Mouse (Mus musculus): ENCODE results near the gene Uqcc3.
"Not testable (repeated sequence)": the region's sequence is repeated elsewhere in the genome, so short reads cannot be mapped to it uniquely, and the experiment has no call there.

Uqcc3 gene

DNA sequence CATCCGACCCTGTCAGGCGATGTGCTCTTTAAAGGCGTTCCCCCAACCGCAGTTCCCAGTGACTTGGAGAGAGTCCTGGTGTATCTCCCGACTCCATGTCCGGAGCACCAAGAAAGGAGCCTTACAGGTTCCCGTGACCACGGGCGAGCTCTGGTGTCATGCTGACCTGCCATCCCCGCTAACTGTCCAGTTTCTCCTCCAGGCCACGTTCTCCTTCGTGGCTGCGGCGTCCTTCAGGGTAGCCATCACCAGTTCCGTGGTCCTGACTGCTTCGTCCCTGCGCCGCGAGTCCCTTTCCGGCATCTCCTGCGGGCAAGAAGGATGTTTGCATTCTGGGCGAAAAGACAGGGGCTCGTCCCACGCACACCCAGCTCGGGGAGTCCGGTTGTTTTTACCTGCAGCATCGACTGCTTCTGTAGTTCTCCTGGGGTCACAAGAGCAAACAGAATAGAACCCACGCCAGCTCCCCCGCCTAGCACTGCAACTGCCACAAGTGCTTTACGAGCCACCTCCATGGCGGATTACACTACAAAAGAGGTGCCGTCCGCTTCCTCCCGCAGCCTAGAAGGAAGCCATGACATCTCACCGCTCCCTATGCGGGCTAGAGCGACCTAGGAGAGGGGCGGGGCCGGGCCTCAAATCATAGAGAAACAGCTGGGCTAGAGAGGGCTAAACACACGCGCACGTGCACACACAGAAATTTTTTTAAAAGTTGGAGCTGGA, at the start of gene Uqcc3:
Gene Uqcc3, minus strand, starts transcription at position 613 of the 723 bp plus-strand sequence.
- peak; percentile 88 for DNase-seq (ENCODE audit: low spot score)

DNA sequence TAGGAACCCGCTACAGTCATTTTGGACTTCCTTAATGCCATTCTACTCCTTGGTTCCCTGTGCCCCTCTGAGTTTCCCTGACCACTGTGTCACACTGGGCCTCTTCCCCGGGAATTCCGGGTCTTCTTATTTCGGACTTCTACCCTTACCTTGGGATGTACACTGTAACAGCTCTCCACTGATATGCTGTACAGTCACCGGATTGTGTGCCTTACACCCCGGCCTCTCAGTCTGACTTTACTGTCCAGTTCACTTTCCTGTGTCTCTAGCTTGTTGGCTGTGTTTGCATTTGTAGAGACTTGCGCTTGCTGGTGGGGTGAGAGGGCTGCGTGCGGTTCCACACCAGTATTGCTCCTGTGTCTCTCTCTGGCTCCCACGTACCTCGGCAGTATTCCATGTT, 49.4 kb upstream of the Uqcc3 start:
- no peak for DNase-seq (ENCODE audit: low spot score)

DNA sequence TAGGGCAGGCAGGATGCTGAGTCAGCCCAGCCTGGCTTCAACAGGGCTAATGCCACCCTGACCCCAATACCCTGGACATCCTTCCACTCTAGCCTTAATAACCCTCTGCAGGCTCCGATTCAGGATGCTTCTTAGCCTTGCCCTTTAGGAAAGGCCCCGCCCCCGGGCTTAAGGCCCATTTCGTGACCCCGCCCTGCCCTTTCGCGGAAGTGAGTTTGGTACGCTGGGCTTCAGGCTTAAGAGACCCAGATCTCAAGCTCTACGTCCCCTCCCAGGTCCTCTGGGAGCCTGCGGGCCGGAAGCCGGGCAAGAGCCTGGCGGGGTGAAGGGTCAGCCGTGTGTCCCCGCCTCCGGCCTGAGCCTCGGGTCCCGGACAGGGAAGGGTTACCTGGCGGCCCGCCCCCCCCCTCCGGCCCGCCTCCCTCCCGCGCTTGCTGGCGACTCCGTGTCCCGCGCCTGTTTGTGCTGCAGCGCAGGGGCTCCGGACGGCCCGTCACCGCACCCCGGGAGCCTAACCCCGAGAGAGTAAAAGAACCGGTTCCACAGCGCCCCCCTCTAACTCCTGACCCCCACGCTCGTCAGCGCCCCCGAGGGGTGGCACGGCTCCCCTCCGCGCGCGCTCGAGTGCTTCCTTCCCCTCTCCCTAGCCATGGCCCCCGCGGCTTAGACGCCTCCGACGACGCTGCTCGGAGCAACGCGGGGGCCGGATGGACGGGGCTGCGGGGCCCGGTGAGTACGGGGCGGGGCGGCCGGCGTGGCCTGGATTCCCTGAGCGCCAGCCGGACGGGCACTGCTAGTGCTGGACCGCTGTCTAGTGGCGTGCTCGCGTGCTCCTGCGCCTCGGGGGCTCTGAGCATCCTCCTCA, 48.7 kb upstream of the Uqcc3 start, which contains the start of the genes Rom1 and Eml3:
Gene Rom1, minus strand, starts transcription at position 133 of the 865 bp plus-strand sequence.
Gene Eml3, plus strand, starts transcription at position 329 of the 865 bp plus-strand sequence.
- peak; percentile 82 for DNase-seq (ENCODE audit: low spot score)

- no peak for DNase-seq (ENCODE audit: low spot score)
Measured at GRCm38 (mm10) chr19:8928689-8929223, 48.0 kb upstream of the Uqcc3 start.

DNA sequence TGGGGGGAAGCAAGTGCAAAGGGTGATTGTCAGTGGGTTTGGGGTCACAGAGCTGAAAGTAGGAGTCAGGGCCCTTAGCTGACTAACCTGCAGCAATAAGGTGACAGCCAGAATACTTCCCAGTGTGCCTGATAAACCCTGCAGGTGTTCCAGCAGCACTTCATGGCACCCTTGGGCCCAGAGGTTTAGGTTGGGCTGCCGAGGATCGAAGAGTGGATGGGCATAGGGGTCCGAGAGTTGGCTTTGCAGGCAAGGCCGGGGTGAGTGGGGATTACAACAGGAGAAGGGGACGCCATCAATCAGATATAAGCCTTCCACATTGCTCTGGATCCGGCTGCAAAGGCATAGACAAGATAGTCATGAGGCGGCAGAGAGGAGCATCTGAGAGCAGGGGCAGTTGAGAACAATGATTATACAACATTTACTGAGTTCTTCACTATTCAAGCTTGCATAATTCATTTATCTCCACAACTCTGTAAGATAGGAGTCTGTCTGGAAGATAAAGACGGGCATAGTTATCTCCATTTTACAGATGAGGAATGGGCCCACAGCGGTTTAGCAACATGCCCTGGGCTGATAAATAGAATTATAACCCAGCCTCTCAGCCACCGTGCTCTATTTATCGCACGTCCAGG, 47.3 kb upstream of the Uqcc3 start:
- DNase-seq (ENCODE audit: low spot score): no peak

DNA sequence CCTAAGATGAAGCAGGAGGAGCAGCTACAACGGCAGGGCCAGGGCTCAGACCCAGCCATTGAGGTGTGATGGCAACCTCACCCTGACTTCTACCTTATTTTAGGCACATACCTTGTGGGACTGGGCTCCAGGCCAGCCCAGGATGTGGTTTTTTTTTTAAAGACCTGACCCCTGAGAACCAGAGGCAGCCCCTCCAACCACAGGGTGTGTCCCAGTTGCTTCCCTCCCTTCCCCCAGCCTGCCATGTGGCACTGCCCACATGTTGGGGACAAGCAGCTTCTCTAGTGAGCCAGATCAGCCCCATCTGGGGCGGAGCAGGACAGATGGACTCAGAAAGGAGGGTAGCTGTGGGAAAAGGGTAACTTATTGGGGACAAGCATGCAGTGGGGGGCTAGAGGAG, 46.0 kb upstream of the Uqcc3 start:
- no peak for DNase-seq (ENCODE audit: low spot score)

DNA sequence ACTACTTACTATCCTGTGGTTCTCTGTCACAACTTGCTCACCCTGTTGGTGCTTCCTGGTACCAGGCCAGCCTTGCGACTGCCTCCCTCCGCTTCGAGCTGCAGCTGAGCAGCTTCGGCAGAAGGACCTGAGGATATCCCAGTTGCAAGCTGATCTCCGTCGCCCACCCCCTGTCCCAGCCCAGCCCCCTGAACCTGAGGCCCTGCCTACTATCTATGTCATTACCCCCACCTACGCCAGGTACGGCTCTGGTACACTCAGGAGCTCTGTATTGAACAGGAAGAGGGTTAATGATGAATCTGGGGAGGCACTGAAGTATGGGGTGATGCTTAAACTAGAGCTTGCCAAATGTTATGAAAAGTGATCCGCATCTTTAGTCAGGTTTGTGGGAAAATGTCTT, 41.0 kb upstream of the Uqcc3 start:
- DNase-seq (ENCODE audit: low spot score): no peak

DNA sequence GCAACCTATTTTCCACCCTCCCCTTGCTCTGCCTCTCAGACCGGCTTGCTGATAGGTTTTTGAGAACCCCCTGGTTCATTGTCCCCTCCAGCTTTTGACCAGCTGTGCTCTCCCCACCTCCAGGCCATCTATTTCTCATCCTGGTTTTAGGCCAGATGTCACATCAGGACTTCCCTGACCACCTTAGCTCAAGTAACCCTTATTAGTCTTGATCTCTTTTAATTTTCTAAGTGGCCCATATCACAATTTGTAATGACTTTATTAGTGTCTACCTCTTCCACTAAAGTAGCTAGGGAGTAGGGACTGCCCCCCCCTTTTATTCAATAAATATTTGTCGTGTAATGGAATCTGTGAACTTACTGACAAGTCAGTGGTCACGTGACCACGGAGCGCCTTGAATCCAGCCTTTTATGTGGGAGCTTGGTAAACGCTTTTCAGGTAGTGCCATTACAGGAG, 40.1 kb upstream of the Uqcc3 start:
- no peak for DNase-seq (ENCODE audit: low spot score)

- peak; percentile 93 for DNase-seq (ENCODE audit: low spot score)
Measured at GRCm38 (mm10) chr19:8920073-8920736, 39.5 kb upstream of the Uqcc3 start, which contains the start of gene B3gat3. TSS of gene B3gat3 (plus strand) at chr19:8920374.

GRCm38 (mm10) chr19:8919684-8920072, 39.0 kb upstream of the Uqcc3 start:
- DNase-seq (ENCODE audit: low spot score): no peak

- no peak for DNase-seq (ENCODE audit: low spot score)
Measured at GRCm38 (mm10) chr19:8919000-8919399, 38.3 kb upstream of the Uqcc3 start.

DNA sequence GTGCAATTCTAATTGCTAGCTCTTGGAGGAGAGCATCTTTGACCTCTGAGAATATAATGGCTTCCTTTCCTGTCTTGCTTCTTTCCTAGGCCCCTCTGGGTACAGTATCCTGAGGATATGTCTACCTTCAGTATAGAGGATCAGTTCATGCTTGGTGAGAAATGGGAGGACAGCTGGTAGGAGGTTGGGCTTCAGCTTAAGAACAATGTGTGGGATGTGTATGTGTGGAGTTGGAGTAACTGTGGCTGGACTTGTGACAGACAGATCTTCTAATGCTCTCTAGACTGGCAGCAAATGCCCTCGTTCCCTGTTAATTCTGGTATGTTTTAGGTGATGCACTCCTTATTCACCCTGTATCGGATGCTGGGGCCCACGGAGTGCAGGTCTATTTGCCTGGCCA, 33.5 kb upstream of the Uqcc3 start:
- DNase-seq (ENCODE audit: low spot score): no peak

- DNase-seq (ENCODE audit: low spot score): no peak
Measured at GRCm38 (mm10) chr19:8911810-8912209, 31.1 kb upstream of the Uqcc3 start.

GRCm38 (mm10) chr19:8908531-8908930, 27.8 kb upstream of the Uqcc3 start:
- no peak for DNase-seq (ENCODE audit: low spot score)

DNA sequence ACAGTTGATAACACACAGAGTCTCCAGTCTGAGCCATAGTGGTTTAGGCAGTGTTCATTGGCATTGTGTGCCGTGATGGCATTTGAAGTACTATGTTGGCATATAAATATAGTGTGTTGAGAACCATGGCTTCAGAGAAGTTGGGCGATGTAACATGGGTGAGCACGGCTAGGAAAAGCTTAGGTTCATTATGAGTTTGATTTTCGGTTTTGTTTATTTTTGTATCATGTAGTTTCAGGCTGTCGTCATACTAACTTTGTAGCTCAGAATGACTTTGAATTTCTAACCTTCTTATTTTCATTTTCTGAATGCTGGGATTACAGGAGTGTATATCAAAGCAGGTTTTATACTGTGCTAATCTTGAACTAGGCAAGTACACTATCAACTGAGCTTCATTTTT, 22.7 kb upstream of the Uqcc3 start:
- no peak for DNase-seq (ENCODE audit: low spot score)

DNA sequence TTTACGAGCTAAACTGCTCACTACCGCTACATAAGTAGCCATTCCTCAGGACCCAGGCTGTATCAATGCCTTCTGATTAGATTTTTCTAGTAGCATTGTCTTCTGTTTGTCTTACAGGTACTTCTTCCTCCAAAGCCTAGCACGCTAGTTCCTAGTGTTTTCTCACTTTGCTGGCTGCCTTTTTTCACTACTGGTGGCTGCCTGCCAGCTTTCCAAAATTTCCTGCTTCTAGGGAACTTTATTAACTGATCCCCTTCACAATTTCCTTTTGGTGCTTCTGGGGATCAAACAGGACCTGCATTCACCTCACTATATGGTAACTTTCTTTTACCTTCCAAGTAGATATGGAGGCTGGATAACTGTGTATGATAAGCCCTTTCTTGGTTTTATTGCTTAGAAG, 18.4 kb upstream of the Uqcc3 start:
- no peak for DNase-seq (ENCODE audit: low spot score)

DNA sequence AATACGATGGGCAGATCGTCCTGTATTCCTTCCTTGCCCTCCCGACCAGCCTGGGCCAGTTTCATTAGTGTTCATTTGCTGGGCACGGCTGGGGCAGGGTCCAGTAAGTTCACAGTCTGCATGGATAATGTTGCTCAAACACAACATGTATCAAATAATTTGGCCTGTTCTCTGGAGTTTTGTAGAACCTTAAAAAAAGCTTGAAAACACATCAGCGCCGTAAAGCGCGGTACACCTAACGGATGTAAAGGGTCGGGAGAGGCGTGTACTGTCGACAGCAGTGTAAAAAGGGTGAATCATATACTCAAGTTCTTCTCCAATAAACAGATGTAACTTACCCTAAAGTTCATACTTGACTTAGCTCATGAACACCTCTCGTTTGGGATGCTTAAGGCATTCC, 17.9 kb upstream of the Uqcc3 start:
- no peak for DNase-seq (ENCODE audit: low spot score)

DNA sequence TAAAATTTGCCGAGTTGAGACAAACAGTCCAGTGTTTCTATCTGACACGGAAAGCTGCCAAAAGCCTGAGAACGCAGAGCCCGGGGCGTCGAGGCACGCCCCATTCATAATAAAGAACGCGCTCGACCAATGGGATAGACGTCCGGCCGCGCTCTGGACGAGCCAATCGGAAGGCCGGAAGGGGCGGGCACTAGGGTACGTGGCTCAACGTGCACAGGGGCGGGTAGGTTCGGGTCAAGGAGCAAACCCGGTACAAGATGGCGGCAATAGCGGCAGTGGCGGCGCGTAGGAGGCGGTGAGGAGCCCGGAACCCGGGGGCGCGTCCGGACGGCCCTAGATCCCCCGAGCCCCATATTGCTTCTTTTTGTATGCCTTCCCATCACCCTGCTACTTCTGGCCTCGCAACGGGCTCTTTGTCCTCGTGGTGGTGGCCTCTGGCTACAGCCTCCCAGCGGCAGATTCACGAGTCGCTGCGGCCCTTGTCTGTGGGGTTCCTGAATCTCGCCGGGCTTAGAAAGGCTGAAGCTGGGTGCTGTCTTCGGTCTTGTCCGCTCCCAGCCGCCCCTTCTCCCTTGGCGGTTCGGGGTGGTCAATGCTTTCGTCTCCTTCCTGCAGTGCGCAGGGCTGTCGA, 17.3 kb upstream of the Uqcc3 start, which contains the start of gene Ganab:
Gene Ganab, plus strand, starts transcription at position 207 of the 631 bp plus-strand sequence.
- DNase-seq (ENCODE audit: low spot score): peak; percentile 97

GRCm38 (mm10) chr19:8897211-8897864, 16.6 kb upstream of the Uqcc3 start:
- peak; percentile 60 for DNase-seq (ENCODE audit: low spot score)

DNA sequence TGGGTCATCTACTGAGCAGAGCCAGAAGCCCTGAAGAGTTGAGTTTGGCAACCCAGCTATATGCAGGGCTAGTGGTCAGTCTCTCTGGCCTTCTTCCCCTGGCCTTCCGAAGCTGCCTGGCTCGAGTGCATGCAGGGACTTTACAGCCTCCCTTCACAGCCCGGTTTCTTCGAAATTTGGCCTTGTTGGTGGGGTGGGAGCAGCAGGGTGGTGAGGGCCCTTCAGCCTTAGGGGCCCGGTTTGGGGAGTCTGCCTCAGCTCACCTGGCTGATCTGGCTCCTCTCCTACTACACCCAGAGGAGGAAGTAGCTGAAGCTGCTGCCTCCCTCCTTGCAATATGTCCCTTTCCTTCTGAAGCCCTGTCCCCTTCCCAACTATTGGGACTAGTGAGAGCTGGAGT, 15.5 kb upstream of the Uqcc3 start:
- DNase-seq (ENCODE audit: low spot score): not testable (repeated sequence)

Data from testis, postnatal 14 days (tissue).